In genomic region chr8:3684530-3684929, GRCm38 (mm10) we compare ENCODE assay signal across 22 mouse cellular contexts. TPM values are rescaled to one million over a fixed set of nuclear protein-coding genes. Genes with fewer than 3 reads are reported as not detected.
DNase-seq lines count a peak whose midpoint lies in the region; ATAC-seq and TF ChIP-seq lines count a peak whose summit lies in the region.
"Had no signal": no experiment of that assay in that cellular context is flagged by ENCODE, and none has a peak within 500 bp of the region (broad histone marks: within the 10 kb centered on the region; RNA-seq: fewer than 3 reads in every experiment).

No protein-coding gene starts in this region.

- ATAC-seq in heart, embryonic 15.5 days (replicated peaks; ENCODE audit: insufficient number of reproducible peaks, insufficient read depth, low FRiP score, low read depth) = 0 out of 2 replicates have a peak, but pooled peaks have one; percentile 25
- ATAC-seq in midbrain, embryonic 11.5 days (ENCODE audit: low FRiP score) = peak; percentile 39; the same call in 1 of the 2 replicates
- no peak for ATAC-seq in midbrain, embryonic 14.5 days (ENCODE audit: low FRiP score, low TSS enrichment)
- ATAC-seq in midbrain, postnatal 0 days (ENCODE audit: low FRiP score) = peak; percentile 45; the same call in 1 of the 2 replicates
- ATAC-seq: CD4-positive, CD25-positive, alpha-beta regulatory T cell, adult 4 months; intestine, embryonic 15.5 days had no signal

- TF ChIP-seq CTCF in midbrain, postnatal 0 days (IDR thresholded peaks at IDR 0.05) = no peak

- intact Hi-C loops in heart, postnatal 10 days (cut with DNase I) = no loop called here

- no peaks in the 10 kb centered on the region for H3K27me3 ChIP-seq in heart, embryonic 15.5 days
- H3K27me3 ChIP-seq in midbrain, embryonic 11.5 days (ENCODE audit: control insufficient read depth, insufficient read depth, low read length) = no peaks in the 10 kb centered on the region
- no peaks in the 10 kb centered on the region for H3K27me3 ChIP-seq in midbrain, embryonic 14.5 days (ENCODE audit: control insufficient read depth, insufficient read depth, low read length)
- no peaks in the 10 kb centered on the region for H3K27me3 ChIP-seq in midbrain, postnatal 0 days (ENCODE audit: insufficient read depth, low read length)
- H3K27me3 ChIP-seq: intestine, embryonic 15.5 days; liver, embryonic 15.5 days had no signal

- H3K27ac ChIP-seq in heart, embryonic 15.5 days = no peak overlapping the region
- no peak overlapping the region for H3K27ac ChIP-seq in midbrain, embryonic 11.5 days (ENCODE audit: low read depth, low read length)
- H3K27ac ChIP-seq in midbrain, embryonic 14.5 days (replicated peaks; ENCODE audit: low read depth, low read length) = no peak overlapping the region
- H3K27ac ChIP-seq in midbrain, postnatal 0 days (ENCODE audit: low read depth, low read length) = no peak overlapping the region
- H3K27ac ChIP-seq: intestine, embryonic 15.5 days; left cerebral cortex, adult 2 months; liver, embryonic 15.5 days had no signal

- DNase-seq in adrenal gland, postnatal 14 days = peak; percentile 1
- DNase-seq in adrenal gland, postnatal 25 days = no peak
- DNase-seq in heart, postnatal 10 days = no peak
- DNase-seq in midbrain, embryonic 11.5 days (ENCODE audit: low spot score, missing footprints) = no peak
- DNase-seq in midbrain, embryonic 14.5 days = no peak
- no peak for DNase-seq in midbrain, postnatal 0 days (ENCODE audit: low spot score)
- DNase-seq in gastrocnemius, postnatal 10 days = no peak
- DNase-seq: cerebellum, postnatal 14 days; gastrocnemius, postnatal 14 days; kidney, postnatal 14 days; lung, postnatal 14 days; spleen, adult 18-20 months; thymus, postnatal 14 days had no signal

- no peaks in the 10 kb centered on the region for H3K9me3 ChIP-seq in heart, embryonic 15.5 days (replicated peaks)
- H3K9me3 ChIP-seq in midbrain, embryonic 11.5 days (ENCODE audit: control insufficient read depth, low read length) = no peaks in the 10 kb centered on the region
- no peaks in the 10 kb centered on the region for H3K9me3 ChIP-seq in midbrain, embryonic 14.5 days (ENCODE audit: control insufficient read depth, low read length)
- no peaks in the 10 kb centered on the region for H3K9me3 ChIP-seq in midbrain, postnatal 0 days (ENCODE audit: low read length)
- H3K9me3 ChIP-seq: G1E; intestine, embryonic 15.5 days; liver, embryonic 15.5 days had no signal

- H3K9ac ChIP-seq in heart, embryonic 15.5 days = no peak overlapping the region
- no peak overlapping the region for H3K9ac ChIP-seq in midbrain, embryonic 11.5 days (ENCODE audit: low read length)
- no peak overlapping the region for H3K9ac ChIP-seq in midbrain, embryonic 14.5 days (replicated peaks; ENCODE audit: low read length)
- H3K9ac ChIP-seq in midbrain, postnatal 0 days (replicated peaks; ENCODE audit: low read length, poor library complexity, severe bottlenecking) = no peak overlapping the region
- H3K9ac ChIP-seq: intestine, embryonic 15.5 days; liver, embryonic 15.5 days had no signal

- no peak overlapping the region for H3K4me3 ChIP-seq in heart, embryonic 15.5 days
- no peak overlapping the region for H3K4me3 ChIP-seq in midbrain, embryonic 11.5 days (ENCODE audit: low read depth, low read length)
- no peak overlapping the region for H3K4me3 ChIP-seq in midbrain, embryonic 14.5 days (replicated peaks; ENCODE audit: low read depth, low read length)
- no peak overlapping the region for H3K4me3 ChIP-seq in midbrain, postnatal 0 days (ENCODE audit: low read depth, low read length)
- H3K4me3 ChIP-seq: intestine, embryonic 15.5 days; left cerebral cortex, adult 2 months; liver, embryonic 15.5 days had no signal

- H3K36me3 ChIP-seq in heart, embryonic 15.5 days = peaks cover 17% of the 10 kb centered on the region; the same call in 1 of the 2 replicates
- peaks cover 3% of the 10 kb centered on the region; the same call in 1 of the 2 replicates for H3K36me3 ChIP-seq in midbrain, embryonic 11.5 days (ENCODE audit: control insufficient read depth, insufficient read depth, low read length)
- peaks cover 33% of the 10 kb centered on the region for H3K36me3 ChIP-seq in midbrain, embryonic 14.5 days (ENCODE audit: control insufficient read depth, insufficient read depth, low read length)
- peaks cover 18% of the 10 kb centered on the region for H3K36me3 ChIP-seq in midbrain, postnatal 0 days (ENCODE audit: insufficient read depth, low read length)

- H3K4me1 ChIP-seq in heart, embryonic 15.5 days (replicated peaks) = no peaks in the 10 kb centered on the region
- H3K4me1 ChIP-seq in midbrain, embryonic 11.5 days (ENCODE audit: control insufficient read depth, insufficient read depth, low read length) = no peaks in the 10 kb centered on the region; the same call in 1 of the 2 replicates
- H3K4me1 ChIP-seq in midbrain, embryonic 14.5 days (ENCODE audit: control insufficient read depth, insufficient read depth, low read length) = no peaks in the 10 kb centered on the region
- no peaks in the 10 kb centered on the region for H3K4me1 ChIP-seq in midbrain, postnatal 0 days (ENCODE audit: insufficient read depth, low read length)
- H3K4me1 ChIP-seq: intestine, embryonic 15.5 days; liver, embryonic 15.5 days had no signal

- H3K4me2 ChIP-seq in heart, embryonic 15.5 days = no peak overlapping the region
- no peak overlapping the region for H3K4me2 ChIP-seq in midbrain, embryonic 11.5 days
- no peak overlapping the region for H3K4me2 ChIP-seq in midbrain, embryonic 14.5 days (ENCODE audit: low read length)
- H3K4me2 ChIP-seq in midbrain, postnatal 0 days (ENCODE audit: low read depth, low read length, poor library complexity, severe bottlenecking) = no peak overlapping the region
- H3K4me2 ChIP-seq: intestine, embryonic 15.5 days; liver, embryonic 15.5 days had no signal

RNA-seq across cellular contexts. Expression of gene Trappc5, which starts 8.4 kb away (rescaled TPM):
- 19.6 and 22.0 TPM in 2 replicates for total RNA-seq in adrenal gland, postnatal 14 days (2021)
- total RNA-seq in adrenal gland, postnatal 25 days (2021) = 19.3 and 20.2 TPM in 2 replicates
- 30.5 and 34.0 TPM in 2 replicates for polyA plus RNA-seq in heart, embryonic 15.5 days (2015; fragmentation: Nextera tagmentation; extraction: Ambion mirVana)
- 10 to 100 TPM; 19.4 to 20.2 TPM for total RNA-seq in heart, postnatal 10 days (2021)
- 41.0 and 43.3 TPM in 2 replicates for polyA plus RNA-seq in midbrain, embryonic 11.5 days (2014; fragmentation: Nextera tagmentation; extraction: Ambion mirVana)
- 48.0 and 56.9 TPM in 2 replicates for polyA plus RNA-seq in midbrain, embryonic 14.5 days (2014; fragmentation: Nextera tagmentation; extraction: Ambion mirVana)
- 59.7 and 65.3 TPM in 2 replicates for total RNA-seq in midbrain, postnatal 0 days (2014; rRNA removed)
- polyA plus RNA-seq in midbrain, postnatal 0 days (2015; fragmentation: Nextera tagmentation; extraction: Ambion mirVana) = 67.0 and 68.3 TPM in 2 replicates
- total RNA-seq in gastrocnemius, postnatal 10 days (2021) = 10 to 100 TPM; 24.2 to 24.9 TPM

RNA-seq across cellular contexts. Expression of gene Fcer2a, which starts 9.4 kb away (rescaled TPM):
- total RNA-seq in adrenal gland, postnatal 14 days (2021) = 0.63 and 11.8 TPM in 2 replicates
- total RNA-seq in adrenal gland, postnatal 25 days (2021) = 0.18 TPM in 1 of 2 replicates, not detected in the other
- polyA plus RNA-seq in heart, embryonic 15.5 days (2015; fragmentation: Nextera tagmentation; extraction: Ambion mirVana) = 0.14 TPM in 1 of 2 replicates, not detected in the other
- under 1 TPM; 0.24 to 0.50 TPM for total RNA-seq in heart, postnatal 10 days (2021)
- polyA plus RNA-seq in midbrain, embryonic 11.5 days (2014; fragmentation: Nextera tagmentation; extraction: Ambion mirVana) = 0.11 and 0.27 TPM in 2 replicates
- 0.32 and 0.38 TPM in 2 replicates for polyA plus RNA-seq in midbrain, embryonic 14.5 days (2014; fragmentation: Nextera tagmentation; extraction: Ambion mirVana)
- total RNA-seq in midbrain, postnatal 0 days (2014; rRNA removed) = not detected in 2 replicates
- polyA plus RNA-seq in midbrain, postnatal 0 days (2015; fragmentation: Nextera tagmentation; extraction: Ambion mirVana) = 0.22 and 0.41 TPM in 2 replicates
- total RNA-seq in gastrocnemius, postnatal 10 days (2021) = 1 to 10 TPM; 1.1 to 1.4 TPM
- total RNA-seq: G1E; layer of hippocampus, adult 8-10 months; left cerebral cortex, adult 2 months had no signal
- polyA plus RNA-seq: G1E; stomach, embryonic 14.5 days had no signal

RNA-seq across cellular contexts. Expression of gene Fcor, which starts 12.4 kb away (rescaled TPM):
- total RNA-seq in adrenal gland, postnatal 14 days (2021) = 26.9 and 29.5 TPM in 2 replicates
- 23.1 and 33.7 TPM in 2 replicates for total RNA-seq in adrenal gland, postnatal 25 days (2021)
- 5.7 and 6.6 TPM in 2 replicates for polyA plus RNA-seq in heart, embryonic 15.5 days (2015; fragmentation: Nextera tagmentation; extraction: Ambion mirVana)
- total RNA-seq in heart, postnatal 10 days (2021) = 1 to 10 TPM; 1.3 to 1.6 TPM
- polyA plus RNA-seq in midbrain, embryonic 11.5 days (2014; fragmentation: Nextera tagmentation; extraction: Ambion mirVana) = 5.4 and 6.8 TPM in 2 replicates
- polyA plus RNA-seq in midbrain, embryonic 14.5 days (2014; fragmentation: Nextera tagmentation; extraction: Ambion mirVana) = 16.4 and 28.1 TPM in 2 replicates
- 14.7 and 33.3 TPM in 2 replicates for total RNA-seq in midbrain, postnatal 0 days (2014; rRNA removed)
- polyA plus RNA-seq in midbrain, postnatal 0 days (2015; fragmentation: Nextera tagmentation; extraction: Ambion mirVana) = 20.1 and 20.3 TPM in 2 replicates
- total RNA-seq in gastrocnemius, postnatal 10 days (2021) = 1 to 10 TPM; 1.6 to 2.0 TPM
- total RNA-seq: G1E had no signal
- polyA plus RNA-seq: CD4-positive, CD25-positive, alpha-beta regulatory T cell, adult 4 months; G1E had no signal

RNA-seq across cellular contexts. Expression of gene Mcemp1, which starts 19.0 kb away (rescaled TPM):
- 0.37 and 0.75 TPM in 2 replicates for total RNA-seq in adrenal gland, postnatal 14 days (2021)
- 0.21 TPM in 1 of 2 replicates, not detected in the other for total RNA-seq in adrenal gland, postnatal 25 days (2021)
- polyA plus RNA-seq in heart, embryonic 15.5 days (2015; fragmentation: Nextera tagmentation; extraction: Ambion mirVana) = 0.29 and 0.51 TPM in 2 replicates
- under 1 TPM; 0.17 to 0.40 TPM for total RNA-seq in heart, postnatal 10 days (2021)
- polyA plus RNA-seq in midbrain, embryonic 11.5 days (2014; fragmentation: Nextera tagmentation; extraction: Ambion mirVana) = 0.20 and 0.28 TPM in 2 replicates
- polyA plus RNA-seq in midbrain, embryonic 14.5 days (2014; fragmentation: Nextera tagmentation; extraction: Ambion mirVana) = 0.14 TPM in 1 of 2 replicates, not detected in the other
- total RNA-seq in midbrain, postnatal 0 days (2014; rRNA removed) = not detected in 2 replicates
- 0.23 and 0.26 TPM in 2 replicates for polyA plus RNA-seq in midbrain, postnatal 0 days (2015; fragmentation: Nextera tagmentation; extraction: Ambion mirVana)
- under 1 TPM in 1 of 2 experiments, not detected in 1; 0.41 TPM for total RNA-seq in gastrocnemius, postnatal 10 days (2021)
- total RNA-seq: gastrocnemius, postnatal 14 days; megakaryocyte-erythroid progenitor cell, adult 5-6 weeks had no signal
- polyA plus RNA-seq: CD4-positive, CD25-positive, alpha-beta regulatory T cell, adult 4 months; G1E had no signal

RNA-seq across cellular contexts. Expression of gene Retn, which starts 29.0 kb away (rescaled TPM):
- 9.5 and 19.9 TPM in 2 replicates for total RNA-seq in adrenal gland, postnatal 14 days (2021)
- 32.6 and 32.8 TPM in 2 replicates for total RNA-seq in adrenal gland, postnatal 25 days (2021)
- polyA plus RNA-seq in heart, embryonic 15.5 days (2015; fragmentation: Nextera tagmentation; extraction: Ambion mirVana) = 0.16 TPM in 1 of 2 replicates, not detected in the other
- under 1 TPM; 0.31 to 0.40 TPM for total RNA-seq in heart, postnatal 10 days (2021)
- polyA plus RNA-seq in midbrain, embryonic 11.5 days (2014; fragmentation: Nextera tagmentation; extraction: Ambion mirVana) = 0.15 TPM in 1 of 2 replicates, not detected in the other
- 0.70 TPM in 1 of 2 replicates, not detected in the other for polyA plus RNA-seq in midbrain, embryonic 14.5 days (2014; fragmentation: Nextera tagmentation; extraction: Ambion mirVana)
- total RNA-seq in midbrain, postnatal 0 days (2014; rRNA removed) = not detected in 2 replicates
- 0.42 and 0.62 TPM in 2 replicates for polyA plus RNA-seq in midbrain, postnatal 0 days (2015; fragmentation: Nextera tagmentation; extraction: Ambion mirVana)
- under 1 TPM; 0.61 to 0.75 TPM for total RNA-seq in gastrocnemius, postnatal 10 days (2021)
- total RNA-seq: G1E; megakaryocyte-erythroid progenitor cell, adult 5-6 weeks had no signal
- polyA plus RNA-seq: CD4-positive, CD25-positive, alpha-beta regulatory T cell, adult 4 months; G1E; intestine, embryonic 15.5 days; liver, embryonic 15.5 days; stomach, embryonic 14.5 days had no signal
